Mouse (Mus musculus) thymus, postnatal 4 days (tissue): ENCODE measurements around the gene Dlg1.

ENCODE experiments used
- DNase-seq: peaks from one replicate; pipeline ENCODE4 v3.0.0; 2021

Dlg1 gene

GRCm38 (mm10) chr16:31865242-31865641 is 202.0 kb downstream of the Dlg1 start:
- DNase-seq = no peak

GRCm38 (mm10) chr16:31866911-31867310 is 203.7 kb downstream of the Dlg1 start:
- no peak for DNase-seq

- no peak for DNase-seq
Observed at GRCm38 (mm10) chr16:31867736-31868135, 204.5 kb downstream of the Dlg1 start.

GRCm38 (mm10) chr16:31873721-31874120 is 210.5 kb downstream of the Dlg1 start:
- DNase-seq = no peak

GRCm38 (mm10) chr16:31875391-31875790 is 212.1 kb downstream of the Dlg1 start:
- no peak for DNase-seq

- DNase-seq = no peak
Observed at GRCm38 (mm10) chr16:31876386-31876785, 213.1 kb downstream of the Dlg1 start.

GRCm38 (mm10) chr16:31878052-31878451 is 214.8 kb downstream of the Dlg1 start:
- DNase-seq = no peak

GRCm38 (mm10) chr16:31878573-31879257 is 215.5 kb downstream of the Dlg1 start, which contains the start of gene Meltf:
Meltf (plus strand) TSS chr16:31878810.
- DNase-seq = peak; percentile 84

GRCm38 (mm10) chr16:31880146-31880840 is 217.1 kb downstream of the Dlg1 start:
- DNase-seq = no peak

GRCm38 (mm10) chr16:31882381-31882908 is 219.2 kb downstream of the Dlg1 start:
- DNase-seq = no peak

- DNase-seq = no peak
Observed at GRCm38 (mm10) chr16:31883302-31883701, 220.1 kb downstream of the Dlg1 start.

GRCm38 (mm10) chr16:31883902-31884301 is 220.7 kb downstream of the Dlg1 start:
- DNase-seq = no peak

- no peak for DNase-seq
Observed at GRCm38 (mm10) chr16:31890907-31891306, 227.7 kb downstream of the Dlg1 start.

- no peak for DNase-seq
Observed at GRCm38 (mm10) chr16:31893396-31894141, 230.3 kb downstream of the Dlg1 start.

GRCm38 (mm10) chr16:31896971-31897774 is 233.9 kb downstream of the Dlg1 start:
- DNase-seq = peak; percentile 32

GRCm38 (mm10) chr16:31898546-31899326 is 235.5 kb downstream of the Dlg1 start:
- DNase-seq = no peak

GRCm38 (mm10) chr16:31901886-31902285 is 238.6 kb downstream of the Dlg1 start:
- no peak for DNase-seq

GRCm38 (mm10) chr16:31903239-31903638 is 240.0 kb downstream of the Dlg1 start:
- no peak for DNase-seq

- DNase-seq = peak; percentile 22
Observed at GRCm38 (mm10) chr16:31905331-31905730, 242.1 kb downstream of the Dlg1 start.

GRCm38 (mm10) chr16:31905891-31906825 is 242.9 kb downstream of the Dlg1 start:
- no peak for DNase-seq

GRCm38 (mm10) chr16:31906896-31907295 is 243.7 kb downstream of the Dlg1 start:
- DNase-seq = peak; percentile 34
